Mouse (Mus musculus) neural tube, embryonic 11.5 days (tissue): ENCODE measurements around the gene Tshb. TPM values are rescaled to one million over a fixed set of nuclear protein-coding genes. Genes with fewer than 3 reads are reported as not detected.

Source experiments
- ATAC-seq: fragments of 200-750 bp; cut with Nextera tagmentation; 2 replicates; pipeline ENCODE4 v1.8.0; 2017; ENCODE audit warnings: moderate number of reproducible peaks, mild to moderate bottlenecking, moderate TSS enrichment, moderate library complexity; ENCODE audit not compliant: insufficient read depth, low FRiP score, low TSS enrichment
- DNase-seq: peaks from one replicate; pipeline ENCODE4 v3.0.0-alpha.2; 2015; ENCODE audit warnings: low spot score
- H3K27ac ChIP-seq: fragments of 300-500 bp; sonication (generic); 2 replicates; pipeline ENCODE4 v1.5.1; 2014; ENCODE audit warnings: low read depth, mild to moderate bottlenecking, low read length
- H3K27me3 ChIP-seq: fragments of 300-500 bp; sonication (generic); 2 replicates; pipeline ENCODE4 v1.6.1; 2014; ENCODE audit warnings: mild to moderate bottlenecking, low read length, mixed read lengths; ENCODE audit not compliant: control insufficient read depth, insufficient read depth
- H3K36me3 ChIP-seq: fragments of 300-500 bp; sonication (generic); 2 replicates; pipeline ENCODE4 v1.6.1; 2014; ENCODE audit warnings: mild to moderate bottlenecking, low read length, moderate library complexity, mixed read lengths; ENCODE audit not compliant: control insufficient read depth, insufficient read depth
- H3K4me1 ChIP-seq: fragments of 300-500 bp; sonication (generic); 2 replicates; pipeline ENCODE4 v1.6.1; 2014; ENCODE audit warnings: low read length, mixed read lengths; ENCODE audit not compliant: control insufficient read depth, insufficient read depth
- H3K4me2 ChIP-seq: fragments of 300-500 bp; sonication (generic); 2 replicates; pipeline ENCODE4 v1.6.1; 2014; ENCODE audit warnings: low read depth, mild to moderate bottlenecking, moderate library complexity
- H3K4me3 ChIP-seq: fragments of 300-500 bp; sonication (generic); 2 replicates; pipeline ENCODE4 v1.5.1; 2014; ENCODE audit warnings: low read depth, low read length
- H3K9ac ChIP-seq: fragments of 300-500 bp; sonication (generic); 2 replicates; pipeline ENCODE4 v1.6.1; 2014; ENCODE audit warnings: mild to moderate bottlenecking, low read length
- H3K9me3 ChIP-seq: fragments of 300-500 bp; sonication (generic); 2 replicates; pipeline ENCODE4 v1.6.1; 2016; ENCODE audit warnings: low read length; ENCODE audit not compliant: control insufficient read depth
- WGBS: fragments of 180-500 bp; shearing (Covaris S2); extraction: QIAGEN DNeasy Blood & Tissue Kit; methylation state at CpG from one replicate; pipeline ENCODE4 v1.1.7; 2014; 5-methylcytosine and 5-hydroxymethylcytosine counted together
- polyA plus RNA-seq: library from polyadenylated mRNA; unstranded; fragments of >200 nt; fragmentation: Nextera tagmentation; extraction: Ambion mirVana; gene quantifications from 2 replicates; pipeline ENCODE4 v1.2.1, GENCODE M21; 2014

Gene Tshb
- polyA plus RNA-seq, 1 experiment from 2014 or later: 0.05 TPM

DNA sequence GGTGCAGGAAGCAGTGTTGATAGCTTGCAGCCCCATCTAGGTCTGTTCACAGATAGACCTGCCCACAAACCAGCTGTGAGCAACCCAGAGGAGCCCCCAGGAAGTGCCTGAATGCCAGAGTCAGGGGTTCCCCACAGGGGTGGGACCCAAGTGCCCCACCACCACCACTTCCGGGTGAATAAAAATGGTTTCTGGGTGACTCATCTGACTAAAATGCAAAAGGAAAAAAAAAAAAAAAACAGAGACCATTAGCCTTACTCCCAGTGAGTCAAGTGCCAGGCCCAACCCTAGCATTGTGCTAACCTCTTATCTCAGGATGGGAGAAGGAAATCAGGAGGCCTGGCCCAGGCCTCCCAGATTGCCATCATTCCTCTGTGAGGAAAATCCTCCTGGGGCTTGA, 26.7 kb downstream of the Tshb start:
- WGBS: 67% methylated on average over 1 of the region's 1 CpGs
- no peak overlapping the region for H3K27ac ChIP-seq
- no peak overlapping the region for H3K4me3 ChIP-seq
- H3K4me1 ChIP-seq: no peaks in the 10 kb centered on the region
- H3K9ac ChIP-seq: no peak overlapping the region
- no peaks in the 10 kb centered on the region for H3K36me3 ChIP-seq
- H3K4me2 ChIP-seq: no peak overlapping the region
- no peaks in the 10 kb centered on the region for H3K9me3 ChIP-seq
- DNase-seq (no peak), ATAC-seq (no peak)
- H3K27me3 ChIP-seq: no peaks in the 10 kb centered on the region

DNA sequence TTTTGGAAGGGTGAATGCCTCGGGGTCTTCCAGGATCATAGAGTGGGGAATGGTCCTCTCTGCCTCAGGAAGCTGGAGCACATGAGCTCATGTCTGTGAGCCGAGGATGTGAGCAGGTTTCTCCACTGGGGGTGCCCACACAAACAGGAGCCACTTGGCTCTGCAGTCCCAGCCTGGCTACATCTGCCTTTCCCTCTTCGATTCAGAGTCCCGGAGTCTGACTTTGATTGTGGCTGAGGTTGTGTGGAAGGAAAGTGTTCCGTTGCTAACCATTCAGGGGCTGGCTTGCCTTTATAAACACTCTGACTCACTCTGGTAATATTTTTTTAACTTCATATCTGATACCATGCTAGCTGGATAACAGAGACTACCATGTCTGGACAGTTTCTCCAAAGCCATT, 30.1 kb downstream of the Tshb start:
- 84% methylated on average over 5 of the region's 5 CpGs for WGBS
- H3K27me3 ChIP-seq: no peaks in the 10 kb centered on the region
- H3K9ac ChIP-seq: no peak overlapping the region
- DNase-seq (no peak), ATAC-seq (no peak)
- H3K4me1 ChIP-seq: no peaks in the 10 kb centered on the region
- H3K27ac ChIP-seq: no peak overlapping the region
- H3K36me3 ChIP-seq: no peaks in the 10 kb centered on the region
- H3K4me2 ChIP-seq: no peak overlapping the region
- H3K4me3 ChIP-seq: no peak overlapping the region
- no peaks in the 10 kb centered on the region for H3K9me3 ChIP-seq

DNA sequence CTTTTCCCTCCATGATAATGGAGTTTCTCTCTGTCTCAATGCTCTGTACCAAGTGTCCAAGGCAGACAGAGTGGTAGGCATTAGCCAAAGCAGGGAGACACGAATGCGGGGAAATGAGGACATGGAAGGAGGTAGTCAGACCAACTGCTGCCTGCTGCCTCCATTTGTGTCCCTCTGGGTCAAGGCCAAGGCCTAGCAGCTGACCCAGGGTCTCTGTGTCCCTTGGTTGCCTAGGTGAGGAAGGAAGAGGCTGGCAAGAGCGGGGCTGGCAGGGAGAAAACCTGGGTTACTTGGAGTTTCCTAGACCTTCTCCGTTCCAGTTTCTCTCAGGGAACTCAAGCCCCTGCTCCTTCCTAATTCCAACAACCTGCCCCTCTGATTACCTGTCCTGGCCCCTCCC, 30.5 kb downstream of the Tshb start:
- ATAC-seq: no peak
- Histone ChIP-seq H3K4me3 (no peak overlapping the region), H3K9me3 (no peaks in the 10 kb centered on the region), H3K27me3 (no peaks in the 10 kb centered on the region), H3K4me2 (no peak overlapping the region), H3K9ac (no peak overlapping the region), H3K4me1 (no peaks in the 10 kb centered on the region), H3K27ac (no peak overlapping the region), H3K36me3 (no peaks in the 10 kb centered on the region)
- no peak for DNase-seq
- WGBS: 90% methylated on average over 4 of the region's 4 CpGs

DNA sequence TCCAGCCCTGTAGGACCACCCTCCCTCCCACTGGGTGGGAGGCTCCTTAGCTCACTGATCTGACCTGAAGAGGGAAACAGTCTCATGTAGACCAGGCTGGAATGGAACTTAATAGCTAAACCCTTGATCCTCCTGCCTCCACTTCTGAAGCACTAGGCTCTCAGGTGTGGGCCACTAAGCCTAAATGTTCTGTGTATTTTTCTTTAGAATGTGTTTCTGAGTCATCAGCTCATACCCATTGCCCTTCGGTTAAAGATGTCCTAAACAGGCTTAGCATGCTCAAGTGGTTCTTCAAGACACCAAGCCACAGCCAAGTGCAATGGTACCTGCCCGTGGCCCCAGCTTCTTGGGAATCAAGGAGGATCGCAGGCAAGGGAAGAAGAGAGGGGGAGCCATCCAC, 31.0 kb downstream of the Tshb start:
- H3K4me3 ChIP-seq: no peak overlapping the region
- H3K4me1 ChIP-seq: no peaks in the 10 kb centered on the region
- H3K9ac ChIP-seq: no peak overlapping the region
- no peaks in the 10 kb centered on the region for H3K36me3 ChIP-seq
- WGBS: 96% methylated on average over 3 of the region's 3 CpGs
- H3K4me2 ChIP-seq: no peak overlapping the region
- H3K9me3 ChIP-seq: no peaks in the 10 kb centered on the region
- no peak for ATAC-seq
- no peaks in the 10 kb centered on the region for H3K27me3 ChIP-seq
- no peak overlapping the region for H3K27ac ChIP-seq
- no peak for DNase-seq

DNA sequence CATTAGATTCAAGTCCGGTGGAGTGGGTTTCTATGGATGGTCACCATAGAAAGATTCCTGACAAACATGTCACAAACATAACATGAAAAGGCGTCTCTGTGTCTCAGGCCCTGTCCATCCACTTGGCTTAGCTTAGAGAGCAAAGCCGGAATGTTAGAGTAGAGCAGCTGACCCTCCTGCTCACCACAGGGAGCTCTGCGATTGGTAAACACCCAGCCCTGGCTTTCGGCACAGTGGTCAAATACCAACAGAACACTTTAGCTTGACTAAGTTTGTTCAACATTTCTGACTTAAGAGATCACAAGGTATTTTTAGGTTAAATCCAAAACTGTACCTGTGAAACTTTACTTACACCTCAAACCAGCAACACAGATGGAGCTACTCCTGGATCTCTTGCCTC, 31.4 kb downstream of the Tshb start:
- H3K4me3 ChIP-seq: no peak overlapping the region
- ATAC-seq (no peak), DNase-seq (no peak)
- H3K36me3 ChIP-seq: no peaks in the 10 kb centered on the region
- WGBS: 85% methylated on average over 5 of the region's 5 CpGs
- H3K4me1 ChIP-seq: no peaks in the 10 kb centered on the region
- no peaks in the 10 kb centered on the region for H3K27me3 ChIP-seq
- no peak overlapping the region for H3K4me2 ChIP-seq
- no peak overlapping the region for H3K27ac ChIP-seq
- H3K9me3 ChIP-seq: no peaks in the 10 kb centered on the region
- H3K9ac ChIP-seq: no peak overlapping the region

DNA sequence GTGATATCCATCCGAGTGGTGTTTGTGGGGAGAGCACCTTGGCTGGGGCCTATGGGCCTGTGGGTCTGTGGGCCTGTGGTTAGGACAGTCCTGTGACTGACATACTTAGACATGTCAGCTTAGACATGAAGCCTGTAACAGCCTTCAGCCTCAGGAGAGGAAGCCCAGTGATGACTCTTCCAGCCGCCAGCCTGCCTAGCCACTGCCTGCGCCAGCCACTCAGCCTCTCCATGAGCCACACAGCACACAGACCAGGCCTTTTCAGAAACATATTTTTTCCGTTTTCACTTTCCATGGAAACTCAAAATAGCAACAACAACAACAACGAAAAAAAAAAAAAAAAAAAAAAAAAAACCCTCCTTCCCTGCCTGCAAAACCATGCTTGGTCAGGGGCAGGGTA, 33.8 kb downstream of the Tshb start:
- no peaks in the 10 kb centered on the region for H3K9me3 ChIP-seq
- DNase-seq (no peak), ATAC-seq (no peak)
- no peak overlapping the region for H3K4me3 ChIP-seq
- WGBS: 86% methylated on average over 5 of the region's 5 CpGs
- H3K36me3 ChIP-seq: no peaks in the 10 kb centered on the region
- H3K4me2 ChIP-seq: no peak overlapping the region
- no peak overlapping the region for H3K27ac ChIP-seq
- H3K9ac ChIP-seq: no peak overlapping the region
- no peaks in the 10 kb centered on the region for H3K27me3 ChIP-seq
- no peaks in the 10 kb centered on the region for H3K4me1 ChIP-seq

DNA sequence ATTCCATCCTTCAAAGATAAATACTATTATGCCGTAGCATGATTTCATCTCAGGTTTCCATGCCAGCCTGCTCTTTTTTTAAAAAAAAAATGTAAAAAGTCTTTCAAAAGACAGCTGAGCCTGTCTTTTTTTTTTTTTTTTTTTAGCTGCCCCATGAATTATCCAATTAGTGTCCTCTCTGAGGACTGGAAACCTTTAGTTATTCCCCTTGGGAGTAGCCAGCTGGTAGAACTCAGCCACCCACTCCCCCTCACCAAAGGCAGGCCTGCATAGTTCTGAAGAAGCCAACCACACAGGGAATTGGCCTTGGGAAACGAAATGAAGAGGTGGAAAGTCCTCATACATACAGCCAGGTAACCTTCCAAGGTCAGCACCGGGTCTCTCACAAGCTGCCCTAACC, 34.5 kb downstream of the Tshb start:
- Histone ChIP-seq H3K4me3 (no peak overlapping the region), H3K9me3 (no peaks in the 10 kb centered on the region), H3K4me2 (no peak overlapping the region), H3K27me3 (no peaks in the 10 kb centered on the region), H3K4me1 (no peaks in the 10 kb centered on the region), H3K27ac (no peak overlapping the region), H3K9ac (no peak overlapping the region), H3K36me3 (no peaks in the 10 kb centered on the region)
- ATAC-seq (no peak), DNase-seq (no peak)
- WGBS: 80% methylated on average over 3 of the region's 3 CpGs

DNA sequence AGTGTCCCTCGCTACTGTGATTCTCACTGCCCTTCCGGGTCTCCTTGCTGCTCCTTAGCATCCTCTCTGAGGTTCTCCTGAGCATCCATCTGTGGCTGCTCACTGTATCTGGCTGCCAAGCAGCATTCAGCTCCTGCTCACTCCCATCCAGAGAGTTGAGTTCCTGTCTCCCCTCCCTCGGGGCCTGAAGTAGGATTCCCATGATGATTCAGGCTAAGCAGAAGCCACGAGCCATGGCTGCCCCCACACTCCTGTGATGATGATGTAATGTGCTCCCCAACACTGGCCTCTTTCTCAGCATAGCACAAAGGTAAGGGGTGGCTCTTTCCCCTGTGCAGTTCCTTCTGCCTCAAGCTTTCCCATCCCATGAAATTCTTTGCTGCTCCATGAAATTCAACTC, 36.3 kb downstream of the Tshb start:
- 82% methylated on average over 4 of the region's 4 CpGs for WGBS
- H3K36me3 ChIP-seq: no peaks in the 10 kb centered on the region
- DNase-seq: no peak
- no peak overlapping the region for H3K4me2 ChIP-seq
- no peak for ATAC-seq
- no peaks in the 10 kb centered on the region for H3K9me3 ChIP-seq
- no peaks in the 10 kb centered on the region for H3K4me1 ChIP-seq
- H3K27ac ChIP-seq: no peak overlapping the region
- H3K9ac ChIP-seq: no peak overlapping the region
- H3K27me3 ChIP-seq: no peaks in the 10 kb centered on the region
- no peak overlapping the region for H3K4me3 ChIP-seq

DNA sequence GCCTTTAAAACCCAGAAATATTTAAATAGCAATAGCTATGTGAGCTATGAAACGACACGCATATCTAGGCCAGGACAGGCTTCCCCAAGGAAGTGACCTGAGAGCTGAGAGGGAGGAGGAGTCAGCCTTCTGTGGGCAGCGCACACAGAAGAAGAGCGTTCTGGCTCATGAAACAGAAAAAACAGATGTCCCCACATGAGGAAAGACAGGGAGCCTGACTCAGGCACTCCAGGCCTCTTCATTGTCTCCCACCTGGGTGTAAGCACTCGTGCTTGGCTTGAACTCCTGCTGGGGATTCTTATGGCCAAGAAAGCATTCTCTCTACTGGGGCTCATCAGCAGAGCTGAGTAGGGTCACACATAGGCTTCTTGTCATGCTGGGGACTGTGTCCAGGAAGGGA, 37.9 kb downstream of the Tshb start:
- no peaks in the 10 kb centered on the region for H3K27me3 ChIP-seq
- no peaks in the 10 kb centered on the region for H3K9me3 ChIP-seq
- 55% methylated on average over 5 of the region's 5 CpGs for WGBS
- H3K9ac ChIP-seq: no peak overlapping the region
- no peaks in the 10 kb centered on the region for H3K4me1 ChIP-seq
- DNase-seq (no peak), ATAC-seq (no peak)
- H3K4me3 ChIP-seq: no peak overlapping the region
- no peaks in the 10 kb centered on the region for H3K36me3 ChIP-seq
- H3K27ac ChIP-seq: no peak overlapping the region
- no peak overlapping the region for H3K4me2 ChIP-seq
